Mouse (Mus musculus) bone marrow, adult 2 months (tissue): Measurements from ENCODE around the gene Sez6l2.

Source experiments
- CTCF ChIP-seq: fragments of 200-500 bp; IDR thresholded peaks from 2 replicates; pipeline ENCODE4 v1.5.1; 2011; ENCODE audit warnings: low read length, control low read depth; ENCODE audit not compliant: control insufficient read depth, insufficient read depth
- POLR2A ChIP-seq: fragments of 200-500 bp; IDR thresholded peaks from 2 replicates; pipeline ENCODE4 v1.6.1; 2011; ENCODE audit warnings: low read depth, mild to moderate bottlenecking, control low read depth, low read length, borderline replicate concordance; ENCODE audit not compliant: control insufficient read depth

DNA sequence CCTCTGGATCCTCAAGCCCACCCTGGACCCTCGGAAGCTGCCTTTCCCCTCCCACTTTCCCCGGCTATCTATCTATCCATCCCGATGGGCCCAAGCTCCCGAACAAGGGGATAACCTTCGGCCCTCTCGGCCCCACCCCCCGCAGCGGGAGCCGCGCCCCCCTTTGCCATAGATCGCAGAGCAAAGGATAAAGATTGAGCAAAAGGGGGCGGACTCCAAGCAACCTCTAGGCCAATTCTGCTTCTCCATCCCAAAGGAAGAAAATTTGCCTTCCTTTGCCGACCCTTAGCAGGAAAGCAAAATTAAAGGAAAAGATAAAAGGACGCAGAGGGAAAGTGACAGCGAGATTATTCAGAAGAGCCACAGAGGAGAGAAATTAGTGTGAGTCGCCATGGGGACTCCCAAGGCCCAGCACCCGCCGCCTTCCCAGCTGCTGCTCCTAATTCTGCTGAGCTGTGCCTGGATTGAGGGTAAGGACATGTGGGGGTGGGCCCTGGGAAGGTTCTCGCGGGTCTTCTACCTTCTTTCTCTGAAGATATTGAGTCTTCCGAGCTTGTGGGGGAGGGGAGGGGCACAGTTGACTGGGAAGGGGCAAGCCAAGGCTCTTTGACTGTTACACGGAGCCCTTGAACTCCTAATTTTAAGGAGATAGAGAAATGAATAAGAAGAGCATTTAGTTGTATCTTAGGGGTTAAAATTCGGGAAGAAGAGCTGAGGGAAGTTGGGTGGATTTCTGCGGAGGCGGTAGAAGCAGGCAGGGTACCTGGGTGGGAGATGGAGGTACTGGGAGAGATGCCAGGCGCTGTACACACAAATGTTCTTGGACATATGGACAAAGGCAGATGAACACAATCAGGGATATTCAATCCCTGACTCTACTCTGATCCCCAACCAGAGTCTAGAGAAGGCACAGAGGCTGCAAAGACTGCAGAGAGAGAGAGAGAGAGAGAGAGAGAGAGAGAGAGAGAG lies 568 bp downstream of the Sez6l2 start:
- no peak for TF ChIP-seq CTCF
- TF ChIP-seq POLR2A: no peak
